Mouse (Mus musculus) kidney, postnatal 25 days (tissue): ENCODE results near the gene Gm13124.
A peak's percentile ranks its signal among the peaks of the same experiment; 100 is the strongest.
"Not testable (repeated sequence)": the region's sequence is repeated elsewhere in the genome, so short reads cannot be mapped to it uniquely, and the experiment has no call there.

ENCODE experiments used
- DNase-seq, 2 experiments: peaks; one replicate each; pipeline ENCODE4 v3.0.0; 2021; ENCODE audit warnings: mixed read lengths in 2 of 2

The Gm13124 gene

DNA sequence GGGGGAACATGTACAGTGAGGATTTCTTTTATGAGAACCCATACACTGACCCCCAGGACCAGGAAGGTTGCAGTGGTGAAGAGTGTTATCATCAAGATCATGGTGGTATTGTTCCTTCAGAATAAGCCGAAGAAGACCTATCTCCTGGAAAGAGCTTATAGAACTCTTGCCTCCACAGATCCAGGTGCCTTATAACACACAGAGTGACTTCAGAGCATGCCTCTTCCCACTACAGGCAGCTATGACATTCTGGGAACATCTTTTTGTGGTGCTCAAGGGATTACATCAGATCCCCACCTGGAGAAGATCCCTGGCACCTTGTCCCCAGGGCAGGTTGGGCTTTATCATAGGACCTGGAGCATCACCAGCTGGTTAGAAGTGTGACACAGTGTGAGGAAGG is at the start of gene Gm13124:
TSS of gene Gm13124 (minus strand) at position 101 of the 400 bp plus-strand sequence.
- no peak for DNase-seq

- no peak for DNase-seq
Measured at GRCm38 (mm10) chr4:144614586-144614985, 49.7 kb upstream of the Gm13124 start.

DNA sequence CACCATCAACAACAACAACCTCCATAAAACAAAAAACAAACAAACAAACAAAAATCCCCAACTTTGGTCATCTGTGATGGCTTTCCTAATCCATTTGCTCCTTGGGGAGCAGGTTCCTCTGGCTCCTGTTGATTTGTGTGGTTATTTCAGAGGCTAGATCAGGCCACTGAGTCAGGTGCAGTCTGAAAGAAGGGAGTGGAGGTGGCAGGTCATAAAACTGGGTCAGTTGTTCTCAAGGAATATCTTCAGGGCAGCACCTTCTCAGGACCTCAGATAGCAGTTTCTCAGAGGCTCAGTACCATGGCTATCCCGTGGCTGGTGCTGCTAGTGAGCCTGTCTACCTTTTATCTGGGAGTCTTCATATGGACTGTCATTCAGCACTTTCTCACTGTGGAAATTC is 48.5 kb upstream of the Gm13124 start, which contains the start of gene Aadacl4:
TSS of gene Aadacl4 (plus strand) at position 301 of the 400 bp plus-strand sequence.
- DNase-seq = no peak

DNA sequence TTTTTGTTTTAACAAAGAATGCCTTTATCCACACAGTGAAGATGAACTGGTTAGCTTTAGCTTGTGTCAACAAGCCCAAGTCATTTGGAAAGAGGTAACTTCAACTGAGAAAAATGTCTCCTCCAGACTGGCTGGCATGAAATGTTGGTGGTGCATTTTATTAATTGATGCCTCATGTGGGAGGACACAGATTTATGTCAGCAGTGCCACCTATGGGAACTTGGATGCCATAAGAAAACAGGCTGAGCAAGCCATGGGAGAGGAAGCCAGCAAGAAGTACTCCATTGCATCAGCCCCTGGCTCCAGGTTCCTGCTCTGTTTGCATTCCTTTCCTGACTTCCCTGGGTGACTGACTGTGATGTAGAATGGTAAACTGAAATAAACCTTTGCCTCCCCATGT is 27.9 kb upstream of the Gm13124 start:
- DNase-seq = no peak

- DNase-seq = not testable (repeated sequence)
Measured at GRCm38 (mm10) chr4:144586207-144586606, 21.3 kb upstream of the Gm13124 start.

- DNase-seq = no peak
Measured at GRCm38 (mm10) chr4:144567752-144568151, 2.8 kb upstream of the Gm13124 start.

GRCm38 (mm10) chr4:144561205-144561604 is 3.7 kb downstream of the Gm13124 start:
- no peak for DNase-seq

- DNase-seq = peak in 1 of 2 experiments; percentile 44
Measured at GRCm38 (mm10) chr4:144559792-144560191, 5.1 kb downstream of the Gm13124 start.

GRCm38 (mm10) chr4:144551156-144551555 is 13.8 kb downstream of the Gm13124 start:
- DNase-seq = no peak

DNA sequence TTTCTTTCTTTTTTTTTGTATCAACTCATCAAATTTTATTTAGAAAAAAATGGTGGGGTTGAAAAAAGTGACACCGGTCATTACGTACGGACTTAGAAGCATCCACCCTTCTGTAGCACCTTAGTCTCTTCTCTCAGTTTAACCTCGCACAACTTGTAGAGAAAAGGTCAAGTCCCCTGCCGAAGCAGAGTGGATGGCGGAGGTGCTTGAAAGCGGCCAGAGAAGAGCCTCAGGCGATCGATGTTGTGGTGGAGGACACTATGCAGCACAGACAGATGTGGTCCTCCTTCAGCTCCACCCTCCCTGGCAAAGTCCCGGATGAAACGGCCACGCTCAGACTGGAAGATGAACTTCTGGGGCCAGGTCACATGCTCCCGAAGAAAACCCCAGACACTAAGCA is 19.6 kb downstream of the Gm13124 start:
- not testable (repeated sequence) for DNase-seq

DNA sequence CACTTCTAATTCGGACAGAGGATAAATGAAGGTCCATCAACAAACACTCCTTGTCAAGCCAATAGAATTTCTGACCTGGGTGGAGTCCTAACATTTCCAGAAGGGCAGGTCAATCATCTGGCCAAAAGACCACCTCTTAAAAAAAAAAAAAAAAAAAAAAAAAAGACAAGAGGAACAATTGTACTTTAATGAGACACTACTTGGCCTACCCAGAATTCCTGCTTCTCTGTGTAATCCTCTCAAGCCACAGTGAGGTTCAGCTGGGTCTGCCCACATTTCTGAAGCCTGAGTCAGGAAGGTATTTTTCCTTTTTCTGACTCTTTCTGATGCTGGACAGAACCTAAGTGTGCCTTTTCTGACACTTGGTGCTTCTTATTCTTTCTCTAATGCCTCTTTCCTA is 20.2 kb downstream of the Gm13124 start:
- no peak for DNase-seq

DNA sequence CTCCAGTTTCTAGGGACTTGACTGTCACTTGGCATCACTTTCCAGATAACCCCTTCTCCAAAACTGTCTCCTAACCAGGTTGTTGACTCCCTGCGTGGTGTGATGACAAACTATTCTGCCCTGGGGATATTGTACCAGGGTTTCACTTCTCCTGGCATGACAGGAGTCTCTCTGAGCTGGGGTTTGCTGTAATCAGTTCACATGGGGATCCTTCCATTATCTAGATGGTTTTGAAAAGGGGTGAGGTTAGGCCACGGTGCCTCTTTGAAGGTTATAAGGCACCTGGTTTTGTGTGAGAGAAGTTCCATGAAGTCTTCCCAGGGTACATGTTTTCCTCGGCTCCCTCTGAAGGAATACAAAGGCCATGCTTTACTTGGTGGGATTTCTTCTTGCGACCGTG is 45.4 kb downstream of the Gm13124 start, which contains the start of gene 9430007A20Rik:
TSS of gene 9430007A20Rik (plus strand) at position 301 of the 400 bp plus-strand sequence.
- no peak for DNase-seq

DNA sequence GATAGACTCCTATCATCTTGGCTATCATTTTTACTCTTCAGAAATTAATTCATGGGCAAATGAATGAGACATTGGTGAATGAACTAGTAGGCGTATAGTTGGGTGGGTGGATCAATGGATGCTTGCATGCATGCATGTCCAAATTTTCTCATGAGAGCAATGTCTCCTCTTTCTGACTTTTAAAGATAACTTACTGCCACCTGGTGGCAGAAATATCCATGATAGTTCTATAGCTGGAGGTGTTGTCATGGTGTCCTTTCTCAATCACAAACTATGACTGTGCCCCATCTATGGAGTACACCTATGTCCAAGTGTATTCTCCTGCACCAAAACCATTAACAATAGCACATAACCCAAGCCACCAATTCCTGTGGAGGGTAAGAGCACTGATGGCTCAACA is 58.4 kb downstream of the Gm13124 start:
- DNase-seq = no peak
